Mouse (Mus musculus): ENCODE results near the gene Plch1. TPM values are rescaled to one million over a fixed set of nuclear protein-coding genes. Genes with fewer than 3 reads are reported as not detected.

Gene Plch1
- polyA plus RNA-seq, 1 experiment from 2014 or later, result 10.7 TPM

DNA sequence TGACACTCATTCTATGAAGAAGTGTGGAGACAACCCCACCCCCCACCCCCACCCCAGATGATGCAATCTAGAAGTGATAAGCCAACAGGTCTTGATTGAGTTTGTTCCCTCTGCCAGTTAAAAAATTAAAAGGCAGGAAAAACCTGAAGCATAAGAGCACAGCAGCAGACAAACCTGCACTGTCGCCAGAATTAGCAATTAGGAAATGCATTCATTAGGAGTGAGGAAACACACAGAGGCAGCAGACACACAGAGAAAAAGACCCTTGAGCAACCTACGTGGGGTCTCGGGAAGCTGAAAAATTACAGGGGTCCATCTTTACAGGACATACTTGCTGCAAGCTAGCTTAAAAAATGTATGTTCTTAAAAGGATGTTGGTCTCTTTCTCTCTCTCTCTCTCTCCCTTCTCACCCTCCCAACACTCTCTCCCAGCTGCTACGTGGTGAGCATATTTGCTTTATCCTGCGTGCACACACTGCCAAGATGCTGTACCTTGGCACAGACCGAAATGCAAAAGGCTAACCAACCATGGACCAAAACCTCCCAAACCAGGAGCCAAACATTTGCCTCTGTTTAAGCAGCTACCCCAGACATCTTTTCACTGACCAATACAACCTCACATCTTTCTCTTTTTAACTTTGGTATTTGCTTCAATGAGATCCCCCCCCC lies 234.6 kb downstream of the Plch1 start:
- Histone ChIP-seq H3K27ac (replicated peaks) (no peak overlapping the region), H3K4me1 (replicated peaks) (0 out of 2 replicates have a peak, but pooled peaks cover 3% of the 10 kb centered on the region), H3K9ac (no peak overlapping the region), H3K4me3 (no peak overlapping the region), H3K4me2 (no peak overlapping the region), H3K27me3 (no peaks in the 10 kb centered on the region), H3K9me3 (no peaks in the 10 kb centered on the region), H3K36me3 (no peaks in the 10 kb centered on the region)
- WGBS, result 73% methylated on average over 6 of the region's 6 CpGs
- no peak for ATAC-seq (ENCODE audit: low read depth)

Other genes starting within 250 kb of the Plch1 start
- 5.6 and 5.9 TPM in 2 replicates for gene E130311K13Rik, start 30.0 kb upstream of the Plch1 start, polyA plus RNA-seq (2015; fragmentation: Nextera tagmentation; extraction: Ambion mirVana)
- gene Slc33a1, start 65.3 kb upstream of the Plch1 start, polyA plus RNA-seq (2015; fragmentation: Nextera tagmentation; extraction: Ambion mirVana), result 16.1 and 16.8 TPM in 2 replicates
- gene Gmps, start 76.6 kb upstream of the Plch1 start, polyA plus RNA-seq (2015; fragmentation: Nextera tagmentation; extraction: Ambion mirVana), result 36.9 and 42.8 TPM in 2 replicates
- gene Vmn2r1, start 182.1 kb upstream of the Plch1 start, polyA plus RNA-seq (2015; fragmentation: Nextera tagmentation; extraction: Ambion mirVana), result 0.08 and 0.10 TPM in 2 replicates
- gene Vmn2r2, start 242.5 kb upstream of the Plch1 start, polyA plus RNA-seq (2015; fragmentation: Nextera tagmentation; extraction: Ambion mirVana), result 0.11 TPM in 1 of 2 replicates, not detected in the other